Mouse (Mus musculus) hindbrain, embryonic 16.5 days (tissue): Measurements from ENCODE around the gene Irf3. TPM values are rescaled to one million over a fixed set of nuclear protein-coding genes. Genes with fewer than 3 reads are reported as not detected.

Source experiments
- ATAC-seq: fragments of 200-750 bp; cut with Nextera tagmentation; 2 replicates; pipeline ENCODE4 v1.8.0; 2017; ENCODE audit warnings: moderate TSS enrichment, moderate library complexity
- H3K27ac ChIP-seq: fragments of 300-500 bp; sonication (generic); 2 replicates; pipeline ENCODE4 v1.5.1; 2014; ENCODE audit warnings: low read depth, mild to moderate bottlenecking, control low read depth, low read length, moderate library complexity
- H3K27me3 ChIP-seq: fragments of 300-500 bp; sonication (generic); replicated peaks from 2 replicates; pipeline ENCODE4 v1.6.1; 2014; ENCODE audit warnings: low read length; ENCODE audit not compliant: control insufficient read depth, insufficient read depth
- H3K36me3 ChIP-seq: fragments of 300-500 bp; sonication (generic); 2 replicates; pipeline ENCODE4 v1.6.1; 2014; ENCODE audit warnings: mild to moderate bottlenecking, low read length, moderate library complexity, mixed read lengths; ENCODE audit not compliant: control insufficient read depth, insufficient read depth
- H3K4me1 ChIP-seq: fragments of 300-500 bp; sonication (generic); 2 replicates; pipeline ENCODE4 v1.6.1; 2014; ENCODE audit warnings: low read depth, low read length; ENCODE audit not compliant: control insufficient read depth, insufficient read depth
- H3K4me2 ChIP-seq: fragments of 300-500 bp; sonication (generic); 2 replicates; pipeline ENCODE4 v1.6.1; 2014; ENCODE audit warnings: mild to moderate bottlenecking, low read length, control low read depth, moderate library complexity
- H3K4me3 ChIP-seq: fragments of 300-500 bp; sonication (generic); 2 replicates; pipeline ENCODE4 v1.5.1; 2014; ENCODE audit warnings: mild to moderate bottlenecking, low read length, control low read depth, moderate library complexity
- H3K9ac ChIP-seq: fragments of 300-500 bp; sonication (generic); 2 replicates; pipeline ENCODE4 v1.6.1; 2014; ENCODE audit warnings: low read depth, mild to moderate bottlenecking, control low read depth, low read length, moderate library complexity
- H3K9me3 ChIP-seq: fragments of 300-500 bp; sonication (generic); 2 replicates; pipeline ENCODE4 v1.6.1; 2014; ENCODE audit warnings: mild to moderate bottlenecking, low read length, moderate library complexity; ENCODE audit not compliant: control insufficient read depth
- WGBS: fragments of 180-500 bp; shearing (Covaris S2); extraction: QIAGEN DNeasy Blood & Tissue Kit; methylation state at CpG from one replicate; pipeline ENCODE4 v1.1.7; 2014; 5-methylcytosine and 5-hydroxymethylcytosine counted together
- polyA plus RNA-seq: library from polyadenylated mRNA; unstranded; fragments of >200 nt; fragmentation: Nextera tagmentation; extraction: Ambion mirVana; gene quantifications from 2 replicates; pipeline ENCODE4 v1.2.1, GENCODE M21; 2015

The Irf3 gene
- polyA plus RNA-seq, 1 experiment from 2014 or later = 63.5 TPM

- Histone ChIP-seq H3K4me1 (peaks cover under 1% of the 10 kb centered on the region; the same call in 1 of the 2 replicates), H3K9me3 (no peaks in the 10 kb centered on the region), H3K9ac (no peak overlapping the region), H3K36me3 (peaks cover 16% of the 10 kb centered on the region), H3K27ac (no peak overlapping the region), H3K27me3 (no peaks in the 10 kb centered on the region), H3K4me3 (no peak overlapping the region), H3K4me2 (no peak overlapping the region)
- no peak for ATAC-seq
- 72% methylated on average over 20 of the region's 20 CpGs for WGBS
Observed at GRCm38 (mm10) chr7:44957183-44957835, 40.1 kb upstream of the Irf3 start.

GRCm38 (mm10) chr7:44958208-44958607 is 39.2 kb upstream of the Irf3 start:
- no peak overlapping the region for H3K27ac ChIP-seq
- H3K4me3 ChIP-seq = no peak overlapping the region
- WGBS = 56% methylated on average over 7 of the region's 7 CpGs

GRCm38 (mm10) chr7:44959281-44959680 is 38.2 kb upstream of the Irf3 start:
- no peak overlapping the region for H3K4me2 ChIP-seq
- no peak overlapping the region for H3K27ac ChIP-seq
- no peaks in the 10 kb centered on the region for H3K4me1 ChIP-seq
- ATAC-seq = no peak
- H3K4me3 ChIP-seq = no peak overlapping the region
- 88% methylated on average over 8 of the region's 8 CpGs for WGBS
- no peaks in the 10 kb centered on the region for H3K27me3 ChIP-seq
- no peaks in the 10 kb centered on the region for H3K9me3 ChIP-seq
- no peak overlapping the region for H3K9ac ChIP-seq
- peaks cover 22% of the 10 kb centered on the region for H3K36me3 ChIP-seq

More at GRCm38 (mm10) chr7:44958208-44958607, 39.2 kb upstream of the Irf3 start:
- H3K9me3 ChIP-seq = no peaks in the 10 kb centered on the region
- no peaks in the 10 kb centered on the region for H3K27me3 ChIP-seq
- H3K4me2 ChIP-seq = no peak overlapping the region
- peaks cover 20% of the 10 kb centered on the region for H3K36me3 ChIP-seq
- ATAC-seq = no peak
- no peaks in the 10 kb centered on the region for H3K4me1 ChIP-seq
- no peak overlapping the region for H3K9ac ChIP-seq

GRCm38 (mm10) chr7:44959874-44960511 is 37.5 kb upstream of the Irf3 start:
- Histone ChIP-seq H3K9me3 (no peaks in the 10 kb centered on the region), H3K4me2 (no peak overlapping the region), H3K27ac (no peak overlapping the region), H3K4me1 (no peaks in the 10 kb centered on the region), H3K27me3 (no peaks in the 10 kb centered on the region), H3K9ac (no peak overlapping the region), H3K4me3 (no peak overlapping the region), H3K36me3 (peaks cover 24% of the 10 kb centered on the region)
- no peak for ATAC-seq
- 86% methylated on average over 10 of the region's 10 CpGs for WGBS

- ATAC-seq = no peak
- H3K27me3 ChIP-seq = no peaks in the 10 kb centered on the region
- no peak overlapping the region for H3K27ac ChIP-seq
- H3K4me3 ChIP-seq = no peak overlapping the region
- WGBS = 90% methylated on average over 13 of the region's 13 CpGs
- no peak overlapping the region for H3K4me2 ChIP-seq
- no peaks in the 10 kb centered on the region for H3K4me1 ChIP-seq
- no peaks in the 10 kb centered on the region for H3K9me3 ChIP-seq
- H3K9ac ChIP-seq = no peak overlapping the region
- H3K36me3 ChIP-seq = peaks cover 29% of the 10 kb centered on the region
Observed at GRCm38 (mm10) chr7:44960512-44960910, 36.9 kb upstream of the Irf3 start.

- H3K27me3 ChIP-seq = no peaks in the 10 kb centered on the region
- 81% methylated on average over 8 of the region's 8 CpGs for WGBS
- no peaks in the 10 kb centered on the region for H3K9me3 ChIP-seq
- no peaks in the 10 kb centered on the region for H3K4me1 ChIP-seq
- no peak overlapping the region for H3K27ac ChIP-seq
- no peak overlapping the region for H3K4me3 ChIP-seq
- ATAC-seq = no peak
- no peak overlapping the region for H3K4me2 ChIP-seq
- H3K36me3 ChIP-seq = peaks cover 40% of the 10 kb centered on the region
- H3K9ac ChIP-seq = no peak overlapping the region
Observed at GRCm38 (mm10) chr7:44962337-44962736, 35.1 kb upstream of the Irf3 start.

GRCm38 (mm10) chr7:44962831-44963230 is 34.6 kb upstream of the Irf3 start:
- H3K36me3 ChIP-seq = peaks cover 40% of the 10 kb centered on the region
- H3K4me3 ChIP-seq = no peak overlapping the region
- H3K27me3 ChIP-seq = no peaks in the 10 kb centered on the region
- no peaks in the 10 kb centered on the region for H3K9me3 ChIP-seq
- ATAC-seq = no peak
- no peak overlapping the region for H3K9ac ChIP-seq
- H3K27ac ChIP-seq = no peak overlapping the region
- no peak overlapping the region for H3K4me2 ChIP-seq
- WGBS = 91% methylated on average over 5 of the region's 5 CpGs
- no peaks in the 10 kb centered on the region for H3K4me1 ChIP-seq

- H3K27ac ChIP-seq = no peak overlapping the region
- H3K9me3 ChIP-seq = no peaks in the 10 kb centered on the region
- H3K27me3 ChIP-seq = no peaks in the 10 kb centered on the region
- H3K4me1 ChIP-seq = peaks cover 2% of the 10 kb centered on the region; the same call in 1 of the 2 replicates
- H3K4me2 ChIP-seq = no peak overlapping the region
- ATAC-seq = no peak
- no peak overlapping the region for H3K9ac ChIP-seq
- peaks cover 38% of the 10 kb centered on the region for H3K36me3 ChIP-seq
- 92% methylated on average over 12 of the region's 13 CpGs for WGBS
- H3K4me3 ChIP-seq = no peak overlapping the region
Observed at GRCm38 (mm10) chr7:44964990-44965389, 32.5 kb upstream of the Irf3 start.

- 86% methylated on average over 7 of the region's 7 CpGs for WGBS
Observed at GRCm38 (mm10) chr7:44965975-44966374, 31.5 kb upstream of the Irf3 start.

More at GRCm38 (mm10) chr7:44965975-44966374, 31.5 kb upstream of the Irf3 start:
- H3K9me3 ChIP-seq = no peaks in the 10 kb centered on the region
- H3K36me3 ChIP-seq = peaks cover 33% of the 10 kb centered on the region
- H3K9ac ChIP-seq = no peak overlapping the region
- ATAC-seq = no peak
- no peak overlapping the region for H3K27ac ChIP-seq
- H3K4me3 ChIP-seq = no peak overlapping the region
- no peaks in the 10 kb centered on the region for H3K27me3 ChIP-seq
- no peak overlapping the region for H3K4me2 ChIP-seq
- H3K4me1 ChIP-seq = peaks cover 6% of the 10 kb centered on the region
